Mouse (Mus musculus) liver, postnatal 0 days (tissue): ENCODE measurements at regions not wholly inside any gene's neighbourhood (a gene's known extent, or its start where the extent isn't known, plus 50 kb on each side); places are given as distances from the start of the nearest gene placed in this dataset.

ENCODE experiments used
- CTCF ChIP-seq: sonication (generic); IDR thresholded peaks from 2 replicates; pipeline ENCODE4 v1.5.1; 2016; ENCODE audit warnings: antibody characterized with exemption, low read depth
- EP300 ChIP-seq: IDR thresholded peaks from 2 replicates; pipeline ENCODE4 v1.6.1; 2016; ENCODE audit warnings: antibody characterized with exemption, low read depth, mild to moderate bottlenecking

DNA sequence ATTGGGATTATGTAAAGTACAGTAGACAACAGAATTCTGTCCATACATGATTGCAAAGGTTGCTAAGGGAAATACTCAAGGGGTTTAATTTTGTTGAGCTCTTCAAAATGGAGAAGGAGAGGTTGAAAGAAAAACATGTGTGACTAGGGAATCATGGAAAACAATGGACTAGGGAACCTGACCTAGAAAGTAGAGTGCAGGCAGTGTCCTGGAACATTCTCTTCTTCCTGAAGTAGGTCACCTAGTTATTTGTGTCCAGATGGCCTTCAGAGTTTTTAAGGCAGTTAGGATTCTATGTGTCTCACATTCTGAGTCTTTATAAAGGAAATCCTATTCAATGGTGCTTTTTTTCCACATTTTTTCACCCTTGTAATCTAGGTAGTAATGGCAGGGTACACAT lies 532.8 kb upstream of the Cdh6 start:
- no peak for TF ChIP-seq CTCF
- no peak for TF ChIP-seq EP300
